Mouse (Mus musculus): ENCODE measurements at regions not wholly inside any gene's neighbourhood (a gene's known extent, or its start where the extent isn't known, plus 50 kb on each side); places are given as distances from the start of the nearest gene placed in this dataset.

DNA sequence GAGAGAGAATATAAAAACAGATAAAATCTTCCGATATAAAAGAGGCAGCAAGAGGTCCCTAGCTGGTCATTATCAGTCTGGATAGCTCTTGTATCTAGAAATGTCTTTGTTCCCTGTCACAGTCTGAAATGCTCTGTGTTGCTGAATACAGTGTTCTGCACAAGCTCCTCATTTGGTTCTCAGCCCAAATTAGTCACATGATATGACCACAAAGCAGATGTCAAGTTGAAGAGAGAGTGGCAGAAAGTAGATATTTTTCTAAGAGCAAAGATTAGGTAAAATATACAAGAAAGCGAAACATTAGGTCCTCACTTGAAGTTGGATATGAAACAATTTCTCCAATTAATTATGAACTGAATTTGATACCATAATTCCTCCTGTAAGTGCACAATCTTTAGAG lies 101.8 kb upstream of the Speer4f2 start:
- no peaks in the 10 kb centered on the region for H3K4me1 ChIP-seq (ENCODE audit: control insufficient read depth, insufficient read depth, low read length)
- no peak overlapping the region for H3K4me3 ChIP-seq (ENCODE audit: insufficient read depth, low read length)
- TF ChIP-seq CTCF (IDR thresholded peaks at IDR 0.05; ENCODE audit: extremely low read depth, insufficient read depth, low read length) = no peak
- no peak for TF ChIP-seq POLR2A (IDR thresholded peaks at IDR 0.05; ENCODE audit: extremely low read depth, insufficient read depth, low read length)
- no peak overlapping the region for H3K27ac ChIP-seq (ENCODE audit: insufficient read depth, low read length)

DNA sequence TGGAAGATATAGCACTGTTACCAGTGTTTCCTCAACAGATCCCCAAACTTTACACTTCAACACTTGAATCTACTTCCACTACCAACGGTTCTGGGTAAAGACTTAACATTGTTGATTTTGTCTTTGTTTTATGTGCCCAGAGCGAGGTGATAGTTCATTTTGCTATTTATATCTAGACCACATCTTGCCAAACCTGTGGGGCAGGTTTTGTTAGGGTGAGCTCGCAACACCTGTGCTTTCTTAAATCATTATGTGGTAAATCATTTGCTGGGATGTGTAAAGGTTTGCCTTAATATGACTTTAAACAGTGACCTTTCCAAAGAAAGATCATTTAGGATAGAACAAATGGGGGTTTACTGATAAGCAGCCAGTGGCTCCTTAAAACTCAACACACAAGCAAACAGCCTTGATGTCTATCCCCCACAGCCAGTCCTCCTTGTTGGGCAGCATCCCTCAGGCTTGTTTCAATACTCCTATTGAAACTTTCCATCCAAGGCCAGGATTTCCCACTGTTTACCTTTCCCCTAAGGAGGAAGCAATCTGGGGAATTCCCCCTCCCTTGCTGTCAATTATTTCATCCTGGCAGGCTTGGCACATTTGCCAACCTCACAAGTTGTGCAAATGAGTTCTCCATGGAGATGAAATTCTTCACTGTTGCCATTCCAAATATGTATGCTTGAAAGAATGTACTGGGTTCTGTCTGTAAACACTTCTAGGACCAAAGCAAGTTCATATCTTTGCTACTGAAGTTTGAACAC lies 101.1 kb upstream of the Speer4f2 start:
- TF ChIP-seq CTCF (IDR thresholded peaks at IDR 0.05; ENCODE audit: extremely low read depth, insufficient read depth, low read length) = no peak
- no peak for TF ChIP-seq POLR2A (IDR thresholded peaks at IDR 0.05; ENCODE audit: extremely low read depth, insufficient read depth, low read length)
- H3K27ac ChIP-seq (ENCODE audit: insufficient read depth, low read length) = no peak overlapping the region
- no peak overlapping the region for H3K4me3 ChIP-seq (ENCODE audit: insufficient read depth, low read length)
- no peaks in the 10 kb centered on the region for H3K4me1 ChIP-seq (ENCODE audit: control insufficient read depth, insufficient read depth, low read length)

DNA sequence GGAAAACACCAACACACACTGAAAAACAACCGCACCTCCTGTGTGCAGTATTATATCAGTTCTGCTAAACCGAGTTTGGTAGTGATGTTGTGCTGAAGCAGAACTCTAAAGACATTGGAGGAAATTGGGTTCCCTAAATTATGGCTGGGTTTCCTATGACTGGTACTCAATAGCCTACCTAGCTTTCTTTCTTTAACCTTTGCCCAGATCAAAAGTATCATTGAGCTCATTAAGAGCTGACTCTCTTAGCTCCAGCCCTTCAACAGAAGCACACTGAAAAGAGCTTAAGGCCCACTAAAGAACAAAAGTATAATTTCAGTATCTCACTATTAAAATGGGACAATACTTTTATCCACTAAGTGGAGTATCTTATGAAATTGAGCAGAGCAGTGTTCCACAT lies 97.6 kb upstream of the Speer4f2 start:
- TF ChIP-seq CTCF (IDR thresholded peaks at IDR 0.05; ENCODE audit: extremely low read depth, insufficient read depth, low read length) = no peak
- no peak overlapping the region for H3K4me3 ChIP-seq (ENCODE audit: insufficient read depth, low read length)
- H3K4me1 ChIP-seq (ENCODE audit: control insufficient read depth, insufficient read depth, low read length) = no peaks in the 10 kb centered on the region
- no peak overlapping the region for H3K27ac ChIP-seq (ENCODE audit: insufficient read depth, low read length)

DNA sequence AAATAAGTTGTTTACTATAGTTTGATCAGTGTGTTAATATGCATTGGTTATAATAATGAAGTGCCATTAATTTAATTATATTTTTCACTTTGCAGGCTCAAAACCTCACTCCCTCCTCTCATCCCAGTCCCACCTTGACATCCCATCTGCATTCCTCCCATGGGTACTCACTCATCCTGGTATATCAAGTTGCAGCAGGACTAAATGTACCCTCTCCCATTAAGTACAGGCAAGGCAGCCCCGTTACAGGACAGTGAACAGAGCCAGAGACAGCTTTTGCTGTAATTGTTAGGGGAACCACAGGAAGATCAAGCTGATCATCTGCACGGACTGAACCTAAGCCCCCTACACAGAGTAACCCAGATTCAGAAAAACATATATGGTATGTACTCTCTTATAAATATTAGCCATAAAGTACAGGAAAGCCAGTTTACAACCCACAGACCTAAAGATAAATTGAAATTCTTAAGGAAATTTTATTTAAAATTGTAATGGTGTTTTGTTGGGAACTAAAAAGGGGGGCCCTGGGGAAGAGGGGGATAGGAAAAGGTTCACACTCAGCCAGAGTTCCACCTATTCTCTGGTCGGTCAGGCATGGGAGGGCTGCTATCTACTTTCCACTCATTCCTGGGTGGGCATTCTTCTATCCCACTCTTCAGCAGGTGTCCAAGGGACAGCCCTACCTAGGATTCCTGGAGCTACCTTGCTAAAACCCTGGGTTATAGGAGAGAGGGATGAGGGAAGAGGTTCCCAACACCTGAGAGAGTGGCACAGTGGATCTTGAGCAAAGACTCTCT lies 96.0 kb upstream of the Speer4f2 start:
- no peak for TF ChIP-seq CTCF (IDR thresholded peaks at IDR 0.05; ENCODE audit: extremely low read depth, insufficient read depth, low read length)
- no peak for TF ChIP-seq POLR2A (IDR thresholded peaks at IDR 0.05; ENCODE audit: extremely low read depth, insufficient read depth, low read length)
- Histone ChIP-seq H3K27ac (ENCODE audit: insufficient read depth, low read length) (no peak overlapping the region), H3K4me1 (ENCODE audit: control insufficient read depth, insufficient read depth, low read length) (no peaks in the 10 kb centered on the region), H3K4me3 (ENCODE audit: insufficient read depth, low read length) (no peak overlapping the region)

DNA sequence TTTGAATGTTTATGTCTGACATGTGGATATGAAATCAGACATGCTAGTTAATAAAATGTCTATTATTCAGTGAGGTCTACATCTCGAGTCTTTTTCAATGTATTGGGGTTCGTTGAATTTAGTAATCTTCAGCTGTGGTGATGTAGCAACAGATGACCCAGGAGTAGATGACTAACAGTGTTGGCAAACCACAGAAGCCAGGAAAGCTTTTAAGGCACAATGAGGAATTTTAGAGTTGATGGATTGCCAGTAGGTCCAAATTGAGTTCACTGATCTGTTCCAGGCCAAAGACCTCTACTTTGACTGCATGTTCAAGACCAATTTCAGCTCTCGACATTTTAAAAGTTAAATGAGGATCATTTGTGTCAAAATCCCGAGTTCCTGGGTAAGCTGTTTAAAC lies 92.8 kb upstream of the Speer4f2 start:
- Histone ChIP-seq H3K4me1 (ENCODE audit: control insufficient read depth, insufficient read depth, low read length) (no peaks in the 10 kb centered on the region), H3K4me3 (ENCODE audit: insufficient read depth, low read length) (no peak overlapping the region), H3K27ac (ENCODE audit: insufficient read depth, low read length) (no peak overlapping the region)
- TF ChIP-seq CTCF (IDR thresholded peaks at IDR 0.05; ENCODE audit: extremely low read depth, insufficient read depth, low read length) = no peak
- TF ChIP-seq POLR2A (IDR thresholded peaks at IDR 0.05; ENCODE audit: extremely low read depth, insufficient read depth, low read length) = no peak

- TF ChIP-seq POLR2A (IDR thresholded peaks at IDR 0.05; ENCODE audit: extremely low read depth, insufficient read depth, low read length) (no peak), CTCF (IDR thresholded peaks at IDR 0.05; ENCODE audit: extremely low read depth, insufficient read depth, low read length) (no peak)
- Histone ChIP-seq H3K4me1 (ENCODE audit: control insufficient read depth, insufficient read depth, low read length) (no peaks in the 10 kb centered on the region), H3K4me3 (ENCODE audit: insufficient read depth, low read length) (no peak overlapping the region), H3K27ac (ENCODE audit: insufficient read depth, low read length) (no peak overlapping the region)
Measured at GRCm38 (mm10) chr5:17280951-17281350, 92.0 kb upstream of the Speer4f2 start.

DNA sequence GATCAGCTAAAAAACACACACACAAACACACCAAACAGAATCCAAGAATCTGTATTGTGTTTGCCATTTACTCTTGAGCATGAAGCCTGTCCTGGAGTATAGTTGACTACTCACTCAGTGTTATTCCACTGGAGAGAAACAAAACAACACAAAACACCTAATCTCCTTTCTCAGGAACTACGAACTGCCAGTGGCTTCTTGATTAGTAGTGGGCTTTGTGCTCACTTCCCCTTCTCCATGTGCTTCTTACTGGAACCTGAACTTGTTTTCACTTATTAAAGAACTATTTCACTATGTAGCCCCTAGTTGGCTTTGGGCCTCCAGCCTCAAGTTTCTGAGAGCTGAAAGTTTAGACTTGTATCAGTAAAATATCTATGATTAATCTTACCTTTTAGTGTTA lies 84.0 kb upstream of the Speer4f2 start:
- H3K4me3 ChIP-seq (ENCODE audit: insufficient read depth, low read length) = no peak overlapping the region
- TF ChIP-seq POLR2A (IDR thresholded peaks at IDR 0.05; ENCODE audit: extremely low read depth, insufficient read depth, low read length) = no peak
- no peak for TF ChIP-seq CTCF (IDR thresholded peaks at IDR 0.05; ENCODE audit: extremely low read depth, insufficient read depth, low read length)
- H3K27ac ChIP-seq (ENCODE audit: insufficient read depth, low read length) = no peak overlapping the region

GRCm38 (mm10) chr5:17292559-17292958 lies 80.4 kb upstream of the Speer4f2 start:
- Histone ChIP-seq H3K27ac (ENCODE audit: insufficient read depth, low read length) (no peak overlapping the region), H3K4me1 (ENCODE audit: control insufficient read depth, insufficient read depth, low read length) (no peaks in the 10 kb centered on the region), H3K4me3 (ENCODE audit: insufficient read depth, low read length) (no peak overlapping the region)
- TF ChIP-seq CTCF (IDR thresholded peaks at IDR 0.05; ENCODE audit: extremely low read depth, insufficient read depth, low read length) (no peak), POLR2A (IDR thresholded peaks at IDR 0.05; ENCODE audit: extremely low read depth, insufficient read depth, low read length) (no peak)

More for the DNA sequence above, 84.0 kb upstream of the Speer4f2 start:
- H3K4me1 ChIP-seq (ENCODE audit: control insufficient read depth, insufficient read depth, low read length) = no peaks in the 10 kb centered on the region

GRCm38 (mm10) chr5:17296571-17297035 lies 76.4 kb upstream of the Speer4f2 start:
- Histone ChIP-seq H3K4me1 (ENCODE audit: control insufficient read depth, insufficient read depth, low read length) (no peaks in the 10 kb centered on the region), H3K4me3 (ENCODE audit: insufficient read depth, low read length) (no peak overlapping the region), H3K27ac (ENCODE audit: insufficient read depth, low read length) (no peak overlapping the region)
- TF ChIP-seq POLR2A (IDR thresholded peaks at IDR 0.05; ENCODE audit: extremely low read depth, insufficient read depth, low read length) (no peak), CTCF (IDR thresholded peaks at IDR 0.05; ENCODE audit: extremely low read depth, insufficient read depth, low read length) (no peak)

DNA sequence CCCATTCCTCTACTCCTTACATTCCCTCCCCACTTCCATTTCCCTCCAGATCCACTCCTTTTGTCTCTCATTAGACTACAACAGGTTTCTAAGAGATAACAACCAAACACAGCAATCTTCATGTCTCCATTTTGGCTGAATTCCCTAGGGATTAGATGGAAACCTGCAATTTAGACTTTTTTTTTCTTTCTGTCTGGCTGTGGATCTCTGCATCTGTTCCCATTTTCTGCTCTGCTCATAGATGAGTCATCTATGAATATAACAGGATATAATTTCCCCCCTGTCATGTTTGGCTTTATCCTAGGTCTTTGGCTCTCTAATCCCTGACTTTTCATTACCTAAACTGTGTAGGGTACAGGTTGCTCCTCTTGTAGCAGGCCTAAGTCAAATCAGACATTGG lies 73.1 kb upstream of the Speer4f2 start:
- no peak overlapping the region for H3K27ac ChIP-seq (ENCODE audit: insufficient read depth, low read length)
- TF ChIP-seq POLR2A (IDR thresholded peaks at IDR 0.05; ENCODE audit: extremely low read depth, insufficient read depth, low read length) = no peak
- H3K4me3 ChIP-seq (ENCODE audit: insufficient read depth, low read length) = no peak overlapping the region
- no peaks in the 10 kb centered on the region for H3K4me1 ChIP-seq (ENCODE audit: control insufficient read depth, insufficient read depth, low read length)
